Mouse (Mus musculus) heart, postnatal 10 days (tissue): ENCODE results near the gene Zfp105. TPM values are rescaled to one million over a fixed set of nuclear protein-coding genes. Genes with fewer than 3 reads are reported as not detected.

ENCODE experiments used
- DNase-seq, 2 experiments: peaks; one replicate each; pipeline ENCODE4 v3.0.0; 2021
- intact Hi-C: fragments of 180-260 bp; cut with DNase I; formaldehyde crosslinking; loops from one replicate; pipeline ENCODE4 v1.15.1; 2025
- total RNA-seq, 2 experiments: library from RNA; stranded (reverse); gene quantifications; 2 replicates each; pipeline ENCODE4 v1.2.3; 2021

Zfp105 gene
- total RNA-seq = 1 to 10 TPM; 5.6 to 6.9 TPM

DNA sequence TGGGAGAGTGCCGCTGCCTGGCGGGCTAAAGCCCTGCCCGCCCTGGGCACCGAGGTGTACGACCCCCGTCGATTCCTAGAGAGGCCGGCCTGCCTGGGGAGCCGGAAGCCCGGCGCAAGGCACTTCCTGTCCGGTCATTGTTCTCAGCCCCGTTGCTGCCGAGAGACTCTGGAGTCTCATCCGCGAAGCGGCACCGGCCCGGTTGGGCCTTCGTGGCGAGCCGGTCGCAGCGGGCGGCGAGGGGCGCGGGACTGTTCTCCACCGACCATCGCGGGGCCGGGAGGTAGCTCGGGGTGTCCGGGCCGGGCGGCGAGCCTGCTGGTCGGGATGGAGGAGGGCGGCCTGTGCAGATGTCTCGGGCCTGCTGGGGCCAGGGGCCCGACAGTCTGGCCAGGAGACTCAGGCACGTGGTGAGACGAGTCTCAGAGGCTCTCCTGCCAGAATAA lies at the start of gene Zfp105:
TSS of gene Zfp105 (plus strand) at position 137 of the 446 bp plus-strand sequence.
- intact Hi-C loops = loop anchor here (2.0 to 5.0 kb wide), 2 partner anchors 28 to 56 kb away; partner anchors contain the start of genes 1110059G10Rik, Kif15 and Zfp445
- peak; percentile 75 to 79 for DNase-seq

DNA sequence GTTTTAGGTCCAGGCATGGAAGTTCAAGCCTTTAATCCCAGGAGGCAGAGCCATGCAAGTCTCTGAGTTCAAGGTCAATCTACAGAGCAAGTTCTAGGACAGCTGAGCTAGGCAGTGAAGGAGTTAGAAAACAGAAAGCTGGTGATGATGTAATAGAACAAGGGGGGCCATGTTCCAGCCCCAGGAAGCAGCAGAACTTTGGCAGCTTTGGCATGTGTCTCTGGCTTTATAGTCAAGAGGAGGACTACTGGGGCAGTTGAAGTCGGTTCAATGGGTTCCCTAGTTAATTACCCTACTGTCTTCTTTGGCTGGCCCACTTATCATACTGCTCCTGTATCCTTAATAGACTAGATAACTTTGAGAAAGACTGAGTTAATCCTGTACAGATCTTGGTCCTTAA lies 48.2 kb upstream of the Zfp105 start:
- no peak for DNase-seq
- intact Hi-C loops = no loop called here

DNA sequence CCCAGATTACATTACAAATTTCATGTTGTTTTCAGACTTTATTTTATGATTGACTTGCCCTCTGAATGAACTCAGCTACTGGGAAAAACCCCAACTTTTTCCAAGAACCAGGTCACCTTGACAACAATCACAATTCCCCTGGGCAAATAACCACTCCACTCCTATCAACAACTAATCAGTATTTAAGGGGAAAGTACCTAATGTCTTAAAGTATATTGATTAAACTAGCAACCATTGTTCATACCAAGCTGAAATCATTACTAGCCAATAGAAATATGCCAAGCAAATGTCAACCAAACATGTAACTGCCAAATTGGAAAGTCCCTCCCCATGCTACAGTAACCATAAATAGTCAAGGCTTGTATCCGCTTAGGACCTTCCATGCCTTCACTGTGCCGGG lies 47.7 kb upstream of the Zfp105 start:
- DNase-seq = no peak
- intact Hi-C loops = no loop called here

DNA sequence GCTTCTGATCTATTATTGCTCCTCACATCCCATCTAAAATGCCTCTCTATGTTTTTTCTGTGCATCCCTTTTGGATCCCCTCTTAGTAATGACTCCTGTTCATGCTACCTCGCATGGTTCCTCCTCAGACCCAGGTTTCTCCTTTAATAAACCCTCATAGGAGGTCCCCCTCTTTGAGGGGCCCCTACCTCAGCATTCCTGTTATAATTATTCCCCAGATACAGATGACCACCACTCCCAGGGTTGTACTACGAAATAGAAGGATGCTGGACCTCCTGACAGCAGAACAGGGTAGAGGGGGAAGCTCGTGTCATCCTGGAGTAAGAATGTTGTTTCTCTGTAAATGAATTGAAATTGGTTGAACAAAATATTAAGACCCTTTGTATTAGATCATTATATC lies 37.5 kb upstream of the Zfp105 start, which contains the start of gene Zkscan7:
TSS of gene Zkscan7 (plus strand) at position 301 of the 400 bp plus-strand sequence.
- intact Hi-C loops = no loop called here
- no peak for DNase-seq

DNA sequence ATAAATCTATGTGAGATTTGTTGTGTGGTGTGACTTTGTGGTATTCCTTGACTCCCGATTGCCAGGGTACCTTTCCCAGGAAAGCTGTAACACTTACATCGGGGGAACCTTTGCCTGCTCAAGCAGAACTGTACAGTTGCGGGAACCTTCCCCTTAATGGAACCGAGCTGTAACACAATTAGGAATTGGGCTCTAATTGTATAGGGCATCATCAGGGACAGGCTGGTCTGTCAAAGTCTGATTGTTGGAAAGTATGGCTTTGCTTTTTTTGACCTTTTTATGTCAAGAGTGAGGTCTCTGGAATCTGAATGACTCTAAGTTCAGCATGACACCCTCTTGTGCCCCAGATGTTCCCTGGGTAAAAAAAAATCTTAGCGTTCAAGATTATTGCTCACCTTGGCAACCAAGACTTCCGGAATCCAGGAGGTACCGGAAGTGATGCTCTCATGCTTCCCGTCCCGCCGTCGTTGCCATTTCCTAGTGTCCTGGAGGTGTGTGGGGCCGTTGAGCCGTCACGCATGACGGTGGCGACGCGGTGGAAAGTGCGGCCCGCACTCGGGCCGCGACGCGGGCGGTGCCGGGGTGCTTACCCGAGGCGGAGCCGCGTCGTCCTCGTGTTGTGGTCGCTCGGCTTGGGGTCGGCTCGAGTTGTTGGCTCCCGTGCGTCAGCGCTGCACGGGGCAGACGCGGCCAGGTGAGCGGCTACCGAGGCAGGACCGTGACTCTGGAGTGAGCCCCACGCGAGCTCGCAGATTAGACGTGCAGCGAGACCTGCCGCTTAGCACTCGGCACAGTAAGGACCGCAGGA lies 36.3 kb upstream of the Zfp105 start:
- peak; percentile 65 to 73 for DNase-seq
- intact Hi-C loops = no loop called here

DNA sequence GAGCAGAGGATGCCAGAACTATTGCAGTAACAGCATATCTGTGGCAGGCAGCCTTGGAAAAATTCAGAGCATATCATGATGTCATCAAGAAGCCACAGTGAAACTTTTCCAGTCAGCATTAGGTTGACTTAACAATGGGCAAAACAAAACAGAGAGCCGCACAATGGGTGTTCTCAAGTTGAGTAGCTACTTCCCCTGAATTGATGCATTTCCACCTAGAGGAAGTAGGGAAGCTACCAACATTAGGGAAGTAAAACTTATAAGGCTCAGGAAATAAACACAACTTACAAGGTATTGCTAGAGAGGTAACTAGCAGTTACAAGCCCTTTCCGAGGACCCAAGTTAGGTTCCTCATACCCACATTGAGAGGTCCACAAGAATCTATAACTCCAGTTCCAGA lies 21.8 kb upstream of the Zfp105 start:
- no peak for DNase-seq
- intact Hi-C loops = no loop called here

DNA sequence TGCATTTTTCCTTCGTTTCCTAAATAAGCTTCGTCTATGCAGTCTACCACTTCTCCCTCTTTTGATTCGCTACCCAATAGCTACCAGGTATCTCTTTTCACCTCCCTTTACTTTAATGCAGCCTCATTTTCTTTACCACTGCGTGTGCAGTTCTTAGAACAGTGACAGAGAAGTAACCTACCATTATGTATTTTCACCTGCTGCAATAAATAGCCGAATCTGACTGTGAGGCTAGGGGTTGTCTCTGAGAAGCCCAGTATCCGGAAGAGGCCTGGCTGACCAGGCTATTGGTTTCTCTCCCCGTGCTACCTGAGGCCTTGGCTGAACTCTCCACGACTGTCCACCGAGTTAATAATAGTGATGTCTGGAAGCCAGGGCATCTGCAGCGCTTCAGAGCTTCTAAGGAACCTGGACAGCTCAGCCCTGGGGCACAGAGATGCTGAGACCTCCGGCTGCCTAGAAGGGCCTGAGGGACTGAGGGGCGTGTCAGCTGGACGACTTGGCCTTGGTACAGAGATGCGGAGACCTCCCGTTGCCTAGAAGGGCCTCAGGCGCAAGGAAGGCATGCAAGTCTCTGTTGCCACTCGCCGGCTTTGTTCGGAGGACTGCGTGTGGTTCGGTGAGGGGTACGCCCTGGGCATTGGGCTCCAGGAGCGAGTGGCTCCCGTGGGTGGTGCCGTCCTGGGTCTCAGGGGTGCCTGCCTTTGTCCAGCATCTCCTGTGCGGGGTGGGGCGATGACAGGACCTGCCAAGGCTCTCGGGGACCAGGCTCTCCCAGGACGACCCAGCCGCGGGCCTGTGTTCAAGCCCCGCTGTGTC lies 19.9 kb upstream of the Zfp105 start:
- peak; percentile 65 to 76 for DNase-seq
- intact Hi-C loops = no loop called here

DNA sequence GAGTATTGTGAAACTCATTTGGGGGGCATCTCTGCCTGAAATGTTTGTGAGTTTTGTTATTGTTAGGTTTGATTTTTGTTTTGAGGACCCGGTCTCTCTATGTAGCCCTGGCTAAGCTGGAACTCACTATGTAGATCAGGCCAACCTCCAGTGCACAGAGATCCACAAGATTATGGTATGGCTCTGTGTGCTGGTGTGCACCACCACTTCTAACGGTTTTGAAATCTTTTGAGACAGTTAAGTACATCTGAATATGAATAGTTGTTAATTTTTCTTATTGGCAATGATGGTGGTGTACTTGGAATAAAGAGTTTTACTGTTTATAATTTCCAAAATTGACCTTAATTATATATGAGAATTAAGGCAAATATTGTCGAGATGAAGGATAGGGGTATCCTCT lies 436 bp upstream of the Zfp105 start:
- intact Hi-C loops = loop anchor here (2.0 to 5.0 kb wide), 2 partner anchors 28 to 55 kb away; partner anchors contain the start of genes 1110059G10Rik, Kif15 and Zfp445
- DNase-seq = no peak

DNA sequence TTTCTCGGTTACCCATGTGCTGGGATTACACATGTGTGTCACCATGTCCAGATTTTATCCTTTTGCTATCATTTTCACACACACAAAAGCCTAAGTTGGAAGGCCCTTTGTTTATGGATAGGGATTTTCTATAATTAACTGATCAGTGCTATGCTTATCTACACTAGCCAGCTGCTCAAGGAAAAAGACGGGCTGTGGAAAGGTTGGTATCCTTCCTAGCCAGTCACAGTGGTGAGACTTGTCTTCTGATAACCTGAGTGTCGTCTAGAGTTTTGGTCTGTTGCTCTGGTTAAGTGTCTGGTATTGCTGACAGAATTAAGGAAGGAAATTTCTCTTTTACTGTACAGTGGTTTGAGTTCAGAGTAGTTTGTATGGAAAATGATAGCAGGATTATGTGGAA lies 6.0 kb downstream of the Zfp105 start:
- intact Hi-C loops = no loop called here
- DNase-seq = no peak

DNA sequence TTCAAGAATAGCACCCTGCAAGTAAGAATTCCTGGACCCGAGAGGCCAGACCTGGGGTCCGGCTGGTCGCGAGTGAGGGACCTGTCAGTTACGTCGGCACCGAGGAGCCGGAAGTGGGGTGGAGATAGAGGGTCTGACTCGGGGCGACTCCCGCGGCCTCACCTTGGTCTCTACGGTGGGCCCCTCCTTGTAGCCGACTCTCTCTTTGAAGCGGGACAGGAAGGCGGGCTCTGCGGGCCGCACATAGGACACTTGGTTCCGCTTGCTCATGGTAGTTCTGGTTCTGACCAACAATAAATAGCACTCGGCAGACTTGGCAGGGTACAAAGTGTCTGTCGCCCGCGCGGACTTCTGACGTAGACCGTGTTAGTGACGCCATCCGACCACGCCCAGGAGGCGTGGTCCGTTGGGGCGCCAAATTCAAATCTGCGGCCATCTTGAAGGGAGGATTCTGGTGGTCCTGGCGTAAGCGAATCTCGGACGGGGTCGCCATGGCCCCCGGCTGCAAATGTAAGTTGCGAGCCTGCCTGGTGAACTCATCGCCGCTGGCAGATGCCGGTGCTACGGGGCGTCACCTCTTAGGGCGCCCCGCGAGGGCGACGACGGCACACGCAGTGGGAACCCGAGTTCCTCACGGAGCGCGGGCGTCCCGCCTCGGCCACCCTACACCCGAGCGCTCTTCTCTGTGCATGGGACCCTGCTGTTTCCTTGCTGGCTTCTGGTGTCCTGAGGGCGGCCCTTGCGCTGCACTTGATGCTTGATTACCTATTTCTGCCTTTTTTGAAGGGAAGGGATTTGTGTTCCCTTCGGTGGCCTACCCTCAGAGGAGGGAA lies 28.0 kb downstream of the Zfp105 start, which contains the start of the genes 1110059G10Rik and Kif15:
TSS of gene 1110059G10Rik (minus strand) at position 358 of the 833 bp plus-strand sequence.
TSS of gene Kif15 (plus strand) at position 404 of the 833 bp plus-strand sequence.
- intact Hi-C loops = loop anchor here (2.0 kb wide), 2 partner anchors 28 to 146 kb away; partner anchors contain the start of genes Tcaim and Zfp105
- peak; percentile 93 to 97 for DNase-seq

Other genes with a start within 250 kb of the Zfp105 start
- not detected for gene Topaz1, start 175.7 kb upstream of the Zfp105 start, total RNA-seq
- gene Tcaim, start 117.5 kb upstream of the Zfp105 start, total RNA-seq = 10 to 100 TPM; 20.1 to 22.0 TPM
- not detected for gene Gm35549, start 79.0 kb upstream of the Zfp105 start, total RNA-seq
- gene Zfp445, start 57.1 kb upstream of the Zfp105 start, total RNA-seq = 100 to 1,000 TPM in 1 of 2 experiments, 10 to 100 TPM in 1; 94.5 to 117 TPM
- 1 to 10 TPM; 4.6 to 6.4 TPM for gene Zkscan7, start 37.4 kb upstream of the Zfp105 start, total RNA-seq
- gene 1110059G10Rik, start 27.9 kb downstream of the Zfp105 start, total RNA-seq = 10 to 100 TPM; 19.8 to 20.3 TPM
- 10 to 100 TPM in 1 of 2 experiments, 1 to 10 TPM in 1; 7.0 to 11.2 TPM for gene Kif15, start 28.0 kb downstream of the Zfp105 start, total RNA-seq
- gene Tmem42, start 98.3 kb downstream of the Zfp105 start, total RNA-seq = 10 to 100 TPM; 12.3 to 12.4 TPM
- gene Tgm4, start 111.7 kb downstream of the Zfp105 start, total RNA-seq = not detected
- 10 to 100 TPM; 50.7 to 53.5 TPM for gene Zdhhc3, start 190.1 kb downstream of the Zfp105 start, total RNA-seq
- 10 to 100 TPM; 23.0 to 29.2 TPM for gene Exosc7, start 190.1 kb downstream of the Zfp105 start, total RNA-seq
- gene Clec3b, start 227.9 kb downstream of the Zfp105 start, total RNA-seq = 10 to 100 TPM; 69.1 to 72.0 TPM